Mouse (Mus musculus): ENCODE data around the gene Homer3.

The Homer3 gene

GRCm38 (mm10) chr8:70331526-70331925 lies 48.9 kb downstream of the Homer3 start:
- no peak for DNase-seq (ENCODE audit: low read depth in 1 of 2, low spot score in 2 of 2)

GRCm38 (mm10) chr8:70332070-70332877 lies 49.6 kb downstream of the Homer3 start:
- DNase-seq (ENCODE audit: low read depth in 1 of 2, low spot score in 2 of 2): no peak

- no peak for DNase-seq (ENCODE audit: low read depth in 1 of 2, low spot score in 2 of 2)
These were observed 50.2 kb downstream of the Homer3 start for GRCm38 (mm10) chr8:70332878-70333202.

- no peak for DNase-seq (ENCODE audit: low read depth in 1 of 2, low spot score in 2 of 2)
These were observed 56.3 kb downstream of the Homer3 start for GRCm38 (mm10) chr8:70338931-70339330.

GRCm38 (mm10) chr8:70340659-70341058 lies 58.0 kb downstream of the Homer3 start:
- no peak for DNase-seq (ENCODE audit: low read depth in 1 of 2, low spot score in 2 of 2)

DNA sequence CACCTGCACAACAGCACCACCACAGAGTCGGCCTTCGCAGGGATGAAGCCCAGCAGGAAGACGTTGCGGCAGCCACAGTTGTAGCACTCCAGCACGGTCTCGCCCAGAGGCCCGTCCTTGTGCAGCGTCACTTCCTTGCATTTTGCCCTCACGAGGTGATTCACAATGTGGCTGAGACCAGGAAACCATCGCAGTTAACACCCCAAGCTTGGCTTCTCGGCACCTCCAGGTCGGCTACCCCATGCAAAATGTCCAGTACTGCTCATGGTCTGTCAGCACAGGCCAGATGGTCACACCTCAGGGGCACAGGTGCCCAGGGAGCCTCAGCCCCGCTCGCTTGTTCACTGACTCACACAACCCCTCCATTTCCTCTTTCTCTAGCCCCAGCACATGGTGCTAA lies 59.4 kb downstream of the Homer3 start:
- no peak for DNase-seq (ENCODE audit: low read depth in 1 of 2, low spot score in 2 of 2)

DNA sequence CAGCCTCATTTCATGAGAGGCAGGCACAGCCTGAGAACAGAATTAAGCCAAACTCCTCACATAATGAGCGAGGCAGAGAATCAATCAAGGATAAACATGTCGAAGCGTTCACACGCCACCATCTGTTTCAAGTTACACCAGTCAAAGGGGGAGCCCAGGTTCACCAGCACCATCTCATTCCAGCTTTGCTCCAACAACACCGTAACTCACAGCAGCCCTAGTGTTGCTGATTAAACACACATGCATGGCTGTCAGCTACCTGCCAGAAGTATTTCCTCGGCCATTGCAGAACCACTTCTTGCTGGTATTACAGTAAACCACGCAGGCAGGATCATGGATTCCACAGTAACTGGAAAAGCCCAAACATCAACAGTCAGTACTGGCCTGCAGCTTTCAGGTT lies 60.4 kb downstream of the Homer3 start:
- no peak for DNase-seq (ENCODE audit: low read depth in 1 of 2, low spot score in 2 of 2)

DNA sequence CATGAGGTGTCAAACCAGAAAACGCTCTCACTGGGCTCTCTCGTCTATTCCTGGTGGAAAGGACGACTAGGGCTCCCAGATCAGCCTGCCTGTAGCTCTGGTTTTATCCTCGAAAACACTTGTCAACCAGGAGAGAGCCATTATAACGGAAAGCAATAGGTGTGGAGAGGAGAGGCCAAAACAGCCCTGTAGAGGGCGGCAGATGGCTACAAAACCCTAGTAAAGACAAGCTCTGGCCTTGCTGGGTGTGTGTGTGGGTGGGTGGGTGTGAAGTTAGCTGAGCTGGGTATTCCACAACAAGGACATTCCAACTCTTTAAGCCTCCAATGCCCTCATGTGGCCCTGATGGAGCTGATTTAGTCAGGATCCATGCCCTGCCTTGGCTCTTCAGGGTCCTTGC lies 61.1 kb downstream of the Homer3 start:
- no peak for DNase-seq (ENCODE audit: low read depth in 1 of 2, low spot score in 2 of 2)

Measured in monocyte, adult 2 months (primary cell).